Mouse (Mus musculus) midbrain, embryonic 15.5 days (tissue): ENCODE results near the gene Cbx6. TPM values are rescaled to one million over a fixed set of nuclear protein-coding genes. Genes with fewer than 3 reads are reported as not detected.

Experiments
- ATAC-seq: fragments of 200-750 bp; cut with Nextera tagmentation; replicated peaks from 2 replicates; pipeline ENCODE4 v1.8.0; 2017; ENCODE audit warnings: moderate TSS enrichment
- H3K27ac ChIP-seq: fragments of 300-500 bp; sonication (generic); 2 replicates; pipeline ENCODE4 v1.5.1; 2015; ENCODE audit warnings: mild to moderate bottlenecking, inconsistent platforms
- H3K27me3 ChIP-seq: fragments of 300-500 bp; sonication (generic); replicated peaks from 2 replicates; pipeline ENCODE4 v1.6.1; 2015; ENCODE audit warnings: inconsistent platforms
- H3K36me3 ChIP-seq: fragments of 300-500 bp; sonication (generic); replicated peaks from 2 replicates; pipeline ENCODE4 v1.6.1; 2015; ENCODE audit warnings: inconsistent platforms
- H3K4me1 ChIP-seq: fragments of 300-500 bp; sonication (generic); 2 replicates; pipeline ENCODE4 v1.6.1; 2015; ENCODE audit warnings: inconsistent platforms
- H3K4me2 ChIP-seq: fragments of 300-500 bp; sonication (generic); 2 replicates; pipeline ENCODE4 v1.6.1; 2015; ENCODE audit warnings: inconsistent platforms, mild to moderate bottlenecking, moderate library complexity
- H3K4me3 ChIP-seq: fragments of 300-500 bp; sonication (generic); 2 replicates; pipeline ENCODE4 v1.5.1; 2015; ENCODE audit warnings: mild to moderate bottlenecking, inconsistent platforms
- H3K9ac ChIP-seq: fragments of 300-500 bp; sonication (generic); 2 replicates; pipeline ENCODE4 v1.6.1; 2015; ENCODE audit warnings: mild to moderate bottlenecking, inconsistent platforms
- H3K9me3 ChIP-seq: fragments of 300-500 bp; sonication (generic); 2 replicates; pipeline ENCODE4 v1.6.1; 2016; ENCODE audit warnings: inconsistent platforms
- WGBS: fragments of 180-500 bp; shearing (Covaris S2); methylation state at CpG from one replicate; pipeline ENCODE4 v1.1.7; 2015; ENCODE audit warnings: mixed read lengths; 5-methylcytosine and 5-hydroxymethylcytosine counted together
- polyA plus RNA-seq: library from polyadenylated mRNA; unstranded; fragments of >200 nt; fragmentation: Nextera tagmentation; extraction: Ambion mirVana; gene quantifications from 2 replicates; pipeline ENCODE4 v1.2.1, GENCODE M21; 2015

Cbx6 gene
- polyA plus RNA-seq, 1 experiment from 2014 or later = 70.6 TPM

GRCm38 (mm10) chr15:79858979-79859378 lies 24.5 kb upstream of the Cbx6 start:
- H3K9me3 ChIP-seq = no peaks in the 10 kb centered on the region
- ATAC-seq = no peak
- no peaks in the 10 kb centered on the region for H3K4me1 ChIP-seq
- H3K4me3 ChIP-seq = no peak overlapping the region
- no peak overlapping the region for H3K9ac ChIP-seq
- H3K4me2 ChIP-seq = no peak overlapping the region
- 92% methylated on average over 5 of the region's 5 CpGs for WGBS
- no peak overlapping the region for H3K27ac ChIP-seq
- H3K27me3 ChIP-seq = no peaks in the 10 kb centered on the region
- no peaks in the 10 kb centered on the region for H3K36me3 ChIP-seq

- H3K9me3 ChIP-seq = no peaks in the 10 kb centered on the region
- no peak for ATAC-seq
- 98% methylated on average over 2 of the region's 2 CpGs for WGBS
- H3K4me2 ChIP-seq = no peak overlapping the region
- H3K27me3 ChIP-seq = no peaks in the 10 kb centered on the region
- no peak overlapping the region for H3K9ac ChIP-seq
- peaks cover 7% of the 10 kb centered on the region; the same call in 1 of the 2 replicates for H3K4me1 ChIP-seq
- no peak overlapping the region for H3K4me3 ChIP-seq
- H3K27ac ChIP-seq = no peak overlapping the region
- H3K36me3 ChIP-seq = no peaks in the 10 kb centered on the region
Measured at GRCm38 (mm10) chr15:79850143-79850542, 15.7 kb upstream of the Cbx6 start.

GRCm38 (mm10) chr15:79847100-79847499 lies 12.6 kb upstream of the Cbx6 start:
- peaks cover 7% of the 10 kb centered on the region; the same call in 1 of the 2 replicates for H3K4me1 ChIP-seq
- WGBS = 17% methylated on average over 5 of the region's 5 CpGs
- H3K4me3 ChIP-seq = no peak overlapping the region
- no peaks in the 10 kb centered on the region for H3K9me3 ChIP-seq
- no peak overlapping the region for H3K4me2 ChIP-seq
- H3K9ac ChIP-seq = no peak overlapping the region
- no peaks in the 10 kb centered on the region for H3K27me3 ChIP-seq
- no peak overlapping the region for H3K27ac ChIP-seq
- H3K36me3 ChIP-seq = no peaks in the 10 kb centered on the region
- no peak for ATAC-seq

- peaks cover 7% of the 10 kb centered on the region; the same call in 1 of the 2 replicates for H3K4me1 ChIP-seq
- no peak overlapping the region for H3K4me2 ChIP-seq
- H3K4me3 ChIP-seq = no peak overlapping the region
- ATAC-seq = no peak
- no peak overlapping the region for H3K9ac ChIP-seq
- H3K27me3 ChIP-seq = no peaks in the 10 kb centered on the region
- H3K27ac ChIP-seq = no peak overlapping the region
- no peaks in the 10 kb centered on the region for H3K36me3 ChIP-seq
- no peaks in the 10 kb centered on the region for H3K9me3 ChIP-seq
- WGBS = 73% methylated on average over 4 of the region's 4 CpGs
Measured at GRCm38 (mm10) chr15:79845986-79846385, 11.5 kb upstream of the Cbx6 start.

GRCm38 (mm10) chr15:79842985-79843384 lies 8.5 kb upstream of the Cbx6 start:
- no peak overlapping the region for H3K4me2 ChIP-seq
- no peaks in the 10 kb centered on the region for H3K9me3 ChIP-seq
- no peak overlapping the region for H3K27ac ChIP-seq
- no peak overlapping the region for H3K4me3 ChIP-seq
- WGBS = 82% methylated on average over 3 of the region's 3 CpGs
- no peak for ATAC-seq
- H3K36me3 ChIP-seq = no peaks in the 10 kb centered on the region
- peaks cover 7% of the 10 kb centered on the region; the same call in 1 of the 2 replicates for H3K4me1 ChIP-seq
- H3K9ac ChIP-seq = no peak overlapping the region
- no peaks in the 10 kb centered on the region for H3K27me3 ChIP-seq

GRCm38 (mm10) chr15:79840281-79840680 lies 5.8 kb upstream of the Cbx6 start:
- H3K4me2 ChIP-seq = no peak overlapping the region
- 72% methylated on average over 2 of the region's 2 CpGs for WGBS

GRCm38 (mm10) chr15:79834881-79835260 lies 383 bp upstream of the Cbx6 start:
- Histone ChIP-seq H3K9ac (peak overlapping the region; percentile 59; the same call in 1 of the 2 replicates), H3K4me3 (peak overlapping the region; percentile 87), H3K27ac (peak overlapping the region; percentile 99), H3K9me3 (no peaks in the 10 kb centered on the region), H3K4me1 (peaks cover 48% of the 10 kb centered on the region), H3K27me3 (no peaks in the 10 kb centered on the region), H3K4me2 (peak overlapping the region; percentile 95), H3K36me3 (no peaks in the 10 kb centered on the region)
- no peak for ATAC-seq
- 31% methylated on average over 9 of the region's 9 CpGs for WGBS

More at GRCm38 (mm10) chr15:79840281-79840680, 5.8 kb upstream of the Cbx6 start:
- Histone ChIP-seq H3K27me3 (no peaks in the 10 kb centered on the region), H3K36me3 (no peaks in the 10 kb centered on the region), H3K27ac (no peak overlapping the region), H3K9ac (no peak overlapping the region), H3K9me3 (no peaks in the 10 kb centered on the region), H3K4me3 (no peak overlapping the region), H3K4me1 (peaks cover 8% of the 10 kb centered on the region)
- ATAC-seq = no peak

- peak overlapping the region; percentile 95 for H3K4me2 ChIP-seq
- peak overlapping the region; percentile 87 for H3K4me3 ChIP-seq
- H3K36me3 ChIP-seq = no peaks in the 10 kb centered on the region
- peak overlapping the region; percentile 99 for H3K27ac ChIP-seq
- H3K27me3 ChIP-seq = no peaks in the 10 kb centered on the region
- peak overlapping the region; percentile 96 for H3K9ac ChIP-seq
- H3K9me3 ChIP-seq = no peaks in the 10 kb centered on the region
- peaks cover 63% of the 10 kb centered on the region for H3K4me1 ChIP-seq
- WGBS = under 1% methylated on average over 41 of the region's 41 CpGs
- peak; percentile 18 for ATAC-seq
Measured at GRCm38 (mm10) chr15:79833251-79834050, 1.0 kb downstream of the Cbx6 start.

GRCm38 (mm10) chr15:79832064-79832900 lies 2.2 kb downstream of the Cbx6 start:
- Histone ChIP-seq H3K27me3 (no peaks in the 10 kb centered on the region), H3K9ac (peak overlapping the region; percentile 96), H3K4me1 (peaks cover 74% of the 10 kb centered on the region), H3K27ac (peak overlapping the region; percentile 99), H3K9me3 (no peaks in the 10 kb centered on the region), H3K4me2 (peak overlapping the region; percentile 95), H3K4me3 (peak overlapping the region; percentile 87), H3K36me3 (no peaks in the 10 kb centered on the region)
- WGBS = 10% methylated on average over 18 of the region's 18 CpGs
- no peak for ATAC-seq

- no peaks in the 10 kb centered on the region for H3K27me3 ChIP-seq
- H3K27ac ChIP-seq = peak overlapping the region; percentile 34; the same call in 1 of the 2 replicates
- 7% methylated on average over 4 of the region's 4 CpGs for WGBS
- H3K36me3 ChIP-seq = 0 out of 2 replicates have a peak, but pooled peaks cover 5% of the 10 kb centered on the region
- no peak overlapping the region for H3K9ac ChIP-seq
- ATAC-seq = no peak
- H3K4me2 ChIP-seq = no peak overlapping the region
- no peaks in the 10 kb centered on the region for H3K9me3 ChIP-seq
- no peak overlapping the region for H3K4me3 ChIP-seq
- peaks cover 85% of the 10 kb centered on the region for H3K4me1 ChIP-seq
Measured at GRCm38 (mm10) chr15:79830388-79830787, 4.1 kb downstream of the Cbx6 start.

GRCm38 (mm10) chr15:79829431-79829830 lies 5.1 kb downstream of the Cbx6 start:
- Histone ChIP-seq H3K4me2 (0 out of 2 replicates have a peak overlapping the region, but pooled peaks have one; percentile 21), H3K27ac (no peak overlapping the region), H3K9ac (no peak overlapping the region), H3K27me3 (no peaks in the 10 kb centered on the region), H3K4me3 (no peak overlapping the region), H3K4me1 (peaks cover 85% of the 10 kb centered on the region), H3K36me3 (0 out of 2 replicates have a peak, but pooled peaks cover 5% of the 10 kb centered on the region), H3K9me3 (no peaks in the 10 kb centered on the region)
- 70% methylated on average over 5 of the region's 5 CpGs for WGBS
- no peak for ATAC-seq
